Mouse (Mus musculus): ENCODE data around the gene Hoxc4. TPM values are rescaled to one million over a fixed set of nuclear protein-coding genes. Genes with fewer than 3 reads are reported as not detected.

The Hoxc4 gene
- total and polyA plus RNA-seq, 2 experiments from 2014 or later = 13.1 to 33.0 TPM

- no peak overlapping the region for H3K27ac ChIP-seq
- no peak overlapping the region for H3K4me2 ChIP-seq (ENCODE audit: low read depth, low read length)
- TF ChIP-seq CTCF (IDR thresholded peaks at IDR 0.05; ENCODE audit: low read depth) = no peak
- H3K9ac ChIP-seq (replicated peaks; ENCODE audit: low read length) = no peak overlapping the region
- DNase-seq (ENCODE audit: low spot score) (no peak), ATAC-seq (no peak)
- no peaks in the 10 kb centered on the region for H3K36me3 ChIP-seq (ENCODE audit: insufficient read depth, low read length)
- H3K4me1 ChIP-seq (ENCODE audit: insufficient read depth, low read length) = peaks cover 4% of the 10 kb centered on the region; the same call in 1 of the 2 replicates
- H3K4me3 ChIP-seq (ENCODE audit: low read length) = no peak overlapping the region
- WGBS = 7% methylated on average over 4 of the region's 4 CpGs
- H3K27me3 ChIP-seq (ENCODE audit: insufficient read depth, low read length) = peaks cover 100% of the 10 kb centered on the region
- no peaks in the 10 kb centered on the region for H3K9me3 ChIP-seq (ENCODE audit: low read length)
Measured at GRCm38 (mm10) chr15:103002156-103002555, 16.6 kb upstream of the Hoxc4 start.

DNA sequence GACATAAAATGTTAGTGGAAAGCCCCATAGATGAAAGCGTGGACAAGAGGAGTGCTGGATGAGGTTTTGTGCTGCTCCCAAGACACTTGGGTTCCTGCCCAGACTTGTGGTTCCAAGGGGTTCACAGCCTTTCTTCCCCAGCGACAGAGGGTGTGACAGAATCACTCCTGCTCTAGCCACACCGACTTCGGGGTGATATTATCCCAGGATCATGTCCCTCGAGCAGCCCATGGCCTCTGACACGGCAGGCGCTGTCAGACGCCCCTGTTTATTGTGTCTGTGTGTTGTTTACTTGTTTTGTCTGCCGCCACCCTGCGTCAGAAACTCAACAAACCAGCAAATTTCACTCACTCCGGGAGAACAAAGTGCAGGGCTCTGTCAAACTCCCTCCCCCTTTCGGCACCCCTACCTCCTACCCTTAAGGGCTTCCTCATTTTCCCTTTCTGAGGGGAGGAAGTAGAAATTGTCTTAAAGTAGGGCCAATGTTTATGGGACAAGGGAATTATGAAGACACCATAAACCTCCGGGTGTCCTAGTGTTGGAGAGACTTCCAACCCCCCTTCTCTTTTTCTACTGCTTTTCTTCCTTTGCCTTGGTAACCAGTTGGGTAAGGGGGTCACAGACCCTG is 15.8 kb upstream of the Hoxc4 start:
- Histone ChIP-seq H3K9ac (replicated peaks; ENCODE audit: low read length) (no peak overlapping the region), H3K27ac (no peak overlapping the region), H3K27me3 (ENCODE audit: insufficient read depth, low read length) (peaks cover 100% of the 10 kb centered on the region), H3K4me2 (ENCODE audit: low read depth, low read length) (no peak overlapping the region), H3K36me3 (ENCODE audit: insufficient read depth, low read length) (no peaks in the 10 kb centered on the region), H3K4me3 (ENCODE audit: low read length) (no peak overlapping the region), H3K9me3 (ENCODE audit: low read length) (no peaks in the 10 kb centered on the region), H3K4me1 (ENCODE audit: insufficient read depth, low read length) (peaks cover 4% of the 10 kb centered on the region; the same call in 1 of the 2 replicates)
- no peak for TF ChIP-seq CTCF (IDR thresholded peaks at IDR 0.05; ENCODE audit: low read depth)
- WGBS = 8% methylated on average over 13 of the region's 13 CpGs
- ATAC-seq (no peak), DNase-seq (ENCODE audit: low spot score) (no peak)

DNA sequence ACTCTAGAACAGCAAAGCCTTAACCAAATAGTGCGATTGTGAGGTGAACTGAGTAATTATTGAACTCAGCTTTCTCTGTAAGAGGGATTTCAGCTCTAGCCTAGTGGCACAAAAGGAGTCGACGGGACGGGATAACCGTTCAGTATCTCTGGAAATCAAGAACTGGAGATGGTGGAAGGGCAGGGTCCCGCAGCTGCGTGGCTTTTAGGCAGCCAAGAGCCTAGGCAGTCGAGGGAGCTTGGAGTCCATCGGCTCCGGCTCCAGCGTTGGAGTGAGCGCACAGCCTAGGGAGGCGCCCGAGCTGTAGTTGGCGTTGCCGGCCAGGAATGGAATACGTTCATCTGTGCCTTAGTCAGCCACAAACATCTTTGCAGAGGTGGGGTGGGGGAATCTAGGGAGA is 13.4 kb upstream of the Hoxc4 start:
- no peak for TF ChIP-seq CTCF (IDR thresholded peaks at IDR 0.05; ENCODE audit: low read depth)
- Histone ChIP-seq H3K4me3 (ENCODE audit: low read length) (no peak overlapping the region), H3K9ac (replicated peaks; ENCODE audit: low read length) (no peak overlapping the region), H3K27me3 (ENCODE audit: insufficient read depth, low read length) (peaks cover 100% of the 10 kb centered on the region), H3K9me3 (ENCODE audit: low read length) (no peaks in the 10 kb centered on the region), H3K4me1 (ENCODE audit: insufficient read depth, low read length) (no peaks in the 10 kb centered on the region), H3K27ac (no peak overlapping the region), H3K36me3 (ENCODE audit: insufficient read depth, low read length) (no peaks in the 10 kb centered on the region), H3K4me2 (ENCODE audit: low read depth, low read length) (no peak overlapping the region)
- DNase-seq (ENCODE audit: low spot score) = no peak
- 1% methylated on average over 17 of the region's 17 CpGs for WGBS
- no peak for ATAC-seq

- WGBS = 2% methylated on average over 5 of the region's 5 CpGs
- Histone ChIP-seq H3K4me1 (ENCODE audit: insufficient read depth, low read length) (no peaks in the 10 kb centered on the region), H3K9ac (replicated peaks; ENCODE audit: low read length) (no peak overlapping the region), H3K36me3 (ENCODE audit: insufficient read depth, low read length) (no peaks in the 10 kb centered on the region), H3K4me3 (ENCODE audit: low read length) (no peak overlapping the region), H3K27ac (no peak overlapping the region), H3K4me2 (ENCODE audit: low read depth, low read length) (no peak overlapping the region), H3K27me3 (ENCODE audit: insufficient read depth, low read length) (peaks cover 100% of the 10 kb centered on the region), H3K9me3 (ENCODE audit: low read length) (no peaks in the 10 kb centered on the region)
- no peak for DNase-seq (ENCODE audit: low spot score)
- no peak for ATAC-seq
- no peak for TF ChIP-seq CTCF (IDR thresholded peaks at IDR 0.05; ENCODE audit: low read depth)
Measured at GRCm38 (mm10) chr15:103005797-103006196, 12.9 kb upstream of the Hoxc4 start.

- 9% methylated on average over 1 of the region's 1 CpGs for WGBS
- no peak overlapping the region for H3K4me2 ChIP-seq (ENCODE audit: low read depth, low read length)
- ATAC-seq = no peak
- peaks cover 99% of the 10 kb centered on the region for H3K27me3 ChIP-seq (ENCODE audit: insufficient read depth, low read length)
- H3K9me3 ChIP-seq (ENCODE audit: low read length) = no peaks in the 10 kb centered on the region
- no peaks in the 10 kb centered on the region for H3K4me1 ChIP-seq (ENCODE audit: insufficient read depth, low read length)
- H3K4me3 ChIP-seq (ENCODE audit: low read length) = no peak overlapping the region
- no peak for DNase-seq (ENCODE audit: low spot score)
- H3K27ac ChIP-seq = no peak overlapping the region
- no peak for TF ChIP-seq CTCF (IDR thresholded peaks at IDR 0.05; ENCODE audit: low read depth)
- H3K36me3 ChIP-seq (ENCODE audit: insufficient read depth, low read length) = no peaks in the 10 kb centered on the region
- no peak overlapping the region for H3K9ac ChIP-seq (replicated peaks; ENCODE audit: low read length)
Measured at GRCm38 (mm10) chr15:103006326-103006725, 12.4 kb upstream of the Hoxc4 start.

- ATAC-seq (no peak), DNase-seq (ENCODE audit: low spot score) (no peak)
- Histone ChIP-seq H3K4me1 (ENCODE audit: insufficient read depth, low read length) (no peaks in the 10 kb centered on the region), H3K9ac (replicated peaks; ENCODE audit: low read length) (no peak overlapping the region), H3K27me3 (ENCODE audit: insufficient read depth, low read length) (peaks cover 96% of the 10 kb centered on the region), H3K4me3 (ENCODE audit: low read length) (peak overlapping the region; percentile 1; the same call in 1 of the 2 replicates), H3K4me2 (ENCODE audit: low read depth, low read length) (peak overlapping the region; percentile 8; the same call in 1 of the 2 replicates), H3K9me3 (ENCODE audit: low read length) (no peaks in the 10 kb centered on the region), H3K27ac (no peak overlapping the region), H3K36me3 (ENCODE audit: insufficient read depth, low read length) (no peaks in the 10 kb centered on the region)
- WGBS = 2% methylated on average over 27 of the region's 27 CpGs
- TF ChIP-seq CTCF (IDR thresholded peaks at IDR 0.05; ENCODE audit: low read depth) = no peak
Measured at GRCm38 (mm10) chr15:103009265-103010111, 9.2 kb upstream of the Hoxc4 start.
